Mouse (Mus musculus) cerebellum, postnatal 10 days (tissue): ENCODE data around the gene M1ap.

Experiments used
- DNase-seq, 2 experiments: peaks; one replicate each; pipeline ENCODE4 v3.0.0; 2021; ENCODE audit warnings: mixed read lengths in 2 of 2

M1ap gene

DNA sequence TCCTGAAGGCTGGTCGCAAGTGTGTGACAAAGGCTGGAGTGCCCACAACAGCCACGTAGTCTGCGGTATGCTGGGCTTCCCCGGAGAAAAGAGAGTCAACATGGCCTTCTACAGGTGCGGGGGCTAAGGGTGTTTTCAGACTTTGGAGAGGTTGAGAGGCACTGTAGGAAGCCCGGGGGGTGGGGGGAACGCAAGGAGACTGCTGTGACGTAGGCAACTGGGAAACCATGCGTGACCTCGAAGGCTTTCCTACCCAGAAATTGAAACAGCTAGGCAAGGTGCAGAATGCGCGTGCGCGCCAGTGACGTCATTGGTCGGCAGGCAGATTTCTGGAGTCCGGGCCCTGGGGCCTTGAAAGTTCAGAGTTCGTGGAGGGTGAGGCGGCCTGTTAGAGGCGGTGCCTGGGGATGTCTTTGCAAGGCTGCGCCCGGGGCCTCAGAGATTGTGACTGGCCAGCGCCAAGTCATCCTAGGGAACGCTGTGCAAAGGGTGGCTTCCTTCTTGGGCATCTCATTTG, 91.9 kb downstream of the M1ap start:
- DNase-seq = peak; percentile 91 to 93

DNA sequence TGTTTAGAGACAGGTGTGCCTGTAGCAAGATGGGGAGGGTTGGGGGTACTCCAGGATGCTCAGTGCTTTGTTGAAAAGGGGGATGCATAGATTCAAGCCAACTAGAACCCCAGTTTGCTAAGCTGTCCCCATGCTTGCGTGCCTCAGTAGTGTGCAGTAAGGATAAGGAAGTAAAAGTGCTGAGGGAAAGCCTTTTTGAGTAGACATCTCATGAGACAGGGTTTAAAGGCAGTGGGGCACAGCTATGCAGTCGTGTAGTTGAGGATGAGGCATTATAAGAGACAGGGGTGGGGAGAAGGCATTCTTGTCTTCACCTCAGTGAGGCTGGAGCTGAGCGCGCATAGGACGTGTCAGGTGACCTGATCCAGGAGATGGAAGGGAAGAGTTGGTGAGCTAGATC, 93.9 kb downstream of the M1ap start:
- no peak for DNase-seq

DNA sequence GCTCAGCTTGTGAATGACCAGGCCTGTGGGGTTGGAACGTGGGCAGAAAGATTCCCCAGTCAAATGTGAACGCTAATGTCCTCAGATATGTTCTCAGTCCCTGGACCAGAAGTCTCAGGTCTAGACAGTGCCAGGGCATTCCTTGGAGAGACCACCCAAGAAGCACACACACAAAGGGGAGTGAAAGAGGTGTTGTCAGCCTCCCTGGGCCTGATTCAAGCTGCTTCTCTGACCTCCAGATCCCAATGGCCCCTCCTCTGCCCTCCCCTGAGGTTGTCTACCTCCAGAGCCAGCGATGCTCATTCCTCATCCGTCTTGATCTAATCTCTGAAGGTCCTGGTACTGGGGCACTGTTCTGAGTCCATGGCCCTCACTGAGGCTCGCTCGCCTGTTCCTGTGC, 96.9 kb downstream of the M1ap start:
- no peak for DNase-seq

DNA sequence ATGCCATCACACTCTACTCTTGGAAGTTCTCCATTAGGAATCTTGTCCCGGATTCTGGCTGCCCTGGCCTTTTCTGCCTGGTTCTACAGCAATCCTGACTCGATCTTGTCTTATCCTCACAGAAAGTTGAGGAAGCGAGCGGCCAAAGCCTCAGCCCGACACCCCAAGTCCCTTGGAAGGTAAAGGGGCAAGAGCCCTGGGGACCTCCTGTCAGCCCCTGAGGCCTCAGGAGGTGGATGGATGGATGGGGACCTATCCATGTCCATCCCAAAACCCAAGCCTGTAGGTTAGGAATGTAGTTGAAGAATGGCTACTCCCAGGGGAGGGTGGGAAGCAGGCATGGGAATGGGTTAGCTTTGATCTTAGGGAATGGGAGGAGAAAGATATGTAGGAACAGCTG, 97.3 kb downstream of the M1ap start:
- DNase-seq = no peak

DNA sequence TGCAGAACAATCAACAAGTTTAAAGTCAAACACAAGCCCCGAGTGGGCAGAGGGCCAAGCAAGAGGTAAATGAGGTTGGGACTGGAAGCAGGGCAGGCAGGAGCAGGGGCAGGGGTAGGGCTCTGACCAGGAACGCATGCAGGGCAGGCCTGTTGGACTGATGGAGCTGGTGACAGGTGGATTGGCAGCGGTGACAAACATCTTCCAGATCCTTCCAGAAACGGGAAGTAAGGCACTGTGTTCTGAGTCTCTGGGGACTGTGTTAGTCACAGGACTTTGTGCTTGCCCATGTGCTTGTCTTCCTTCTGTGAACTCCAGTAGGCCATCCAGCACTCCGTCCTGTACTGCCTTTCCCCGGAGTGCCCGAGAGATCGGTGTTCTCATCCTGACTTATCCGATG, 98.0 kb downstream of the M1ap start:
- DNase-seq = no peak

DNA sequence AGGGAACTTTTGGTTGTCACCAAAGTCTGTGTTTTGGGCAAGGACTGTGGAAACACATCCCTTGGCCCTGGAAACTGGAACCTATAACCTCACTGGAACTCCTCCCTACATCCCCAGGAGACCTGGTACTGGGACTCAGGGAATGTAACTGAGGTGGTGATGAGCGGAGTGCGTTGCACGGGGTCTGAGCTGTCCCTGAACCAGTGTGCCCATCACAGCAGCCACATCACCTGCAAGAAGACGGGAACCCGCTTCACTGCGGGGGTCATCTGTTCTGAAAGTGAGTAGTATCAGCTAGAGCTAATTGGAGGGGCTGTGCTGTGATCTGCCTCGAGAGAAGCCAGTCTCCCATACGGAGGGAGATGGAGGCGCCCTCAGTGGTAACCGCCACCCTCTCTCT, 102.7 kb downstream of the M1ap start:
- DNase-seq = no peak

DNA sequence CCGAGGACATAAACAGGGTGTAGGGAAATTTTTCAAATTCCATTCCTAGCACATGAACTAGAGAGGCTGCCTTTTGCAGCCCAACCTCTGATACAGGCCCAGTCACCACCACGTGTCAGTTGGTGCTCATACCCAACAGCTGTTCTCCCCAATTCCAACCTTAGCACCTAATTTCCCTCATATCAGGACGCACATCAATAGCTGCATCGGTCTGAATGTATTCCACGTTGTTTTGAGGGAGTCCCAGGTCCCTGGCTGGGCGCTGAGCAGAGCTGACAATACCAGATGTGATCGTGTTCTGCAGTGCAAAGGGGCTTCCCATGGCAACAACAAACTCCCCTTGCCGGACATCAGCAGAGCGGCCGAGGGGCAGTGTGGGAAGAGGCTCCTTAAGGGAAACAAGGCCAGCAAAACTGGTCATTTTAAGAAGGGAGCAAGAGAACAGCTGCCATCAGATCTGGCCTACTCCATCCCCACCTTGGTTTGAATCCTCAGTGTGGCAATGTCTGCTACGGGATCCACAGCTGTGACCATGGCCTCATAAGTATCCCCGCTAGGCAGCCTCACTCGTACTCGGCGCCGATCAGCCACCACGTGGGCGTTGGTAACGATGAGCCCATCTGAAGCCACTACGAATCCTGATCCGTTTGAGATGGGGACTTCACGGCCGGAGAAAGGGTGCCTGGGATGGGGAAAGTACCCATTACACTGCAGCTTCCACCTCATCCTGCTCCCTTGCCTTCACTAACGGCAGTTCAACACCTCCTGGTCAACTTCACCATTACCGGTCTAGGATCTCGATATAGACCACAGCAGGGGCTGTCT, 106.6 kb downstream of the M1ap start:
- peak; percentile 40 to 56 for DNase-seq

DNA sequence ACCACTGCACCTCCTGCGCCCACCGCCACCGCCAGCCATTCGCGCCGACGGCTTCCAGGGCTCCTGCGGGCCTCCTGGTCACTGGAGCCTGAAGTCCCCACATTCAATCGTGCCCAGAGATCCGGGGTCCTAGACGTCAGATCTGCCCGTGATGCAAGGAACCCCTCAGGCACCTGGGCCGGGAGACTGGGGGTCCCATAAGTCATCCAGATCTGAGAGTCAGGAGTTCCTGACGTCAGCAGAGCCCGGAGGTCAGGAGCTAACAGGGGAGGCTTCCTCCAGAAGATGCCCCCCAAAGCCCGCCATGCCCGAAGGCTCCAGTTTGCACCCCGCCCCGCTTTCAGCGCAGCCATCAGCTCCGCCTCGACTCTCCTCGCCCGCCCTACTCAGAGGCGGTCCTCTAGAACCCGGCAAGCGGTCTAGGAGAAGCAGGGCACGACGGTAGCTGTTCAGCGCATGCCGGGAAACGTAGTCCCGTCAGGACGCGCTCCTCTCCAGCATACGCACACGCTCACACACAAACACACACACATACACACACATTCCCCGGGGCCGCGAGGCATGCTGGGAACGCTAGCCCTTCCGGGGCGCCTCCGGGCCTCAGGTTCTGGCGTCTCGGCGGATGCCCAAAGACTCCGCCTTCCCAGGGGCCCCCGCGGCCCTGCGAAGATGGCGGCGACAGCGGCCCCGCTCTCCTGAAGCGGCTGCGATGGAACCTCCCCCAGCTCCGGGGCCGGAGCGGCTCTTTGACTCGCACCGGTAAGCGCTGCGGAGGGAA, 107.6 kb downstream of the M1ap start, which contains the start of gene Aup1:
TSS of gene Aup1 (plus strand) at position 448 of the 778 bp plus-strand sequence.
- DNase-seq = peak; percentile 95 to 97

DNA sequence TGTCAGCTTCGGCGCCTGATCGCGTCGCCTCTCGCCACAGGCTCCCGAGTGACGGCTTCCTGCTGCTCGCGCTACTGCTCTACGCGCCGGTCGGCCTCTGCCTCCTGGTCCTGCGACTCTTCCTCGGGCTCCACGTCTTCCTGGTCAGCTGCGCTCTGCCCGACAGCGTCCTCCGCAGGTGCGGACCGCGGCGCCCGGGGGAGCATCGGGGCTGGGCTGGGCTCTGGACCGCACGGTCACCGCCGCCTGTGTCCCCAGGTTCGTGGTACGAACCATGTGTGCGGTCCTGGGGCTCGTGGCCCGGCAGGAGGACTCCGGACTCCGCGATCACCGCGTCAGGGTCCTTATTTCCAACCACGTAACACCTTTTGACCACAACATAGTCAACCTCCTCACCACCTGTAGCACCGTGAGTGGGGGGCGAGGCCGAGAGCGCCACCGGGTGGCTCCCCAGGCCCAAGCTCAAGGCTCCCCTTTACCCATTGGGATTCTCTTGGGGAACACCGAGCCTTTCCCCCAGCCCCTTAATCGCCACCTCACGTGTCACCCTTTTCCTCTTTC, 108.2 kb downstream of the M1ap start, which contains the start of gene Htra2:
TSS of gene Htra2 (minus strand) at position 403 of the 561 bp plus-strand sequence.
- peak; percentile 67 to 71 for DNase-seq

DNA sequence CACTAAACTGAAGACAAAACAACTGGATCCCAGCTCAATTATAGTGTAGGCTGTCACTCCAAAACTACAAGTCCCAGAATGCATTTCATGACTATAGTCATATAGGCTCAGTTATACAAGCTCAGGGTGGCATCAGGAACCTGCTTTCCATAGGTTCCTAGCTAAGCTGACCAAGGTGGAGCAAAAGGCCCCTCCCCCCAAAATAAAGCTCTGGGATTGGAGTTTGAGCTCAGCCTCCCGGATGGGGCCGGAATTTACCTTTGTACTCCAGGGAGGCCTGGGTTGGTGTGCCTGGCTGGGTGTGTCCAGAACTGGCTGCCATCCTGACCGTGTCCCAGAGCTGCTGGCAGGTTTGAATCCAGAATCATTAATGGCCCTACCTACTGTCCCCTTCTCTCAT, 111.1 kb downstream of the M1ap start, which contains the start of gene Dqx1:
TSS of gene Dqx1 (plus strand) at position 55 of the 400 bp plus-strand sequence.
- DNase-seq = peak in 1 of 2 experiments; percentile 30

DNA sequence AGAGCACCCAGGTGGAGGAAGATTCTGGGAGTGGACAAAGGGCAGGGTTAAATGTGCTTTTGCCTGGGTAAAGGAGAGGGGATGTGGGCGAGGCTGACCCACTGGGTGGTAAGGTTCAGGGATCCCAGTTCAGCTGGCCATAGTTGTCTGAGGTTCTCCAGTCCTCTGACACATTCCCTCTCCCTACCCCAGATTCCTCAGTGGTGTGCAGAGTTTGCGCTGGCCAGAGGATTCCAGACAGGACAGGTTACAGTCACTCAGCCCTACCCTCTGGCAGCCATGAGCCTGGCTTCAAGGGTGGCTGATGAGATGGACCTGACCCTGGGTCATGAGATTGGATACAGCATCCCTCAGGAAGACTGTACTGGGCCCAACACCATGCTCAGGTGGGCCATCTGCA, 112.0 kb downstream of the M1ap start:
- no peak for DNase-seq

DNA sequence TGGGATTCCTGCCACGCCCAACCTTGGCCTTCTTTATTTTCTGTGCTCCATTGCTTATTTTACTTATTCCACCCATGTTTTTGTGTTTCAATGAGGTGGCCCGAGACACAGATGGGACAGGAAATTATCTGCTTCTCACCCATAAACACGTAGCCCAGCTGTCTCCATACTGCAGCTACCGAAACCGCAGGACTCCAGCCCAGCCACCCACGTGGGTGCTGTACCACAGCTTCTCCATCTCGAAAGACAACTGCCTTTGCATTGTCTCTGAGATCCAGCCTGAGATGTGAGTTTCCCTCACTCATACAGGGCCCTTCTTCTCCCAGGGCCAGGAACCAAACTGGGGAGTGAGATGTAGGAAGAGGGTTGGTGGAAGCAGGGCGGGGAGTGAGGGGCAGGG, 119.3 kb downstream of the M1ap start:
- no peak for DNase-seq

DNA sequence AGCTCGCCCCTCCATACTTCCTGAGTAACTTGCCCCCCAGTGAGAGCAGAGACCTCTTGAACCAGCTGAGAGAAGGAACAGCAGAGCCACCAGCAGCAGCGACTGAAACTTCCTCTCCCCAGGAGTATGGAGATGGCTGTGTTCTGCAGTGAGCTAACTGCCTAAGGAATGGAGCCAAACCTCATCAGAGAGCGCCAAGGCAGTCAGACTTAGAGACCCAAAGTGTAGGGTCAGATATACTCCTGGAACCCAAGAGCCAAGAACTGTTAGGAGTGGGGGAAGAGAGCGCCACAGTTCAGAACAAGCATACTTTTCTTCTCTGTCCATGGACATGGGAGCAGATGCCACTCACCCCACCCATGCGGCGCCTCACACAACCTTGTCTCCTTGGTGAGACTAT, 119.7 kb downstream of the M1ap start:
- no peak for DNase-seq

DNA sequence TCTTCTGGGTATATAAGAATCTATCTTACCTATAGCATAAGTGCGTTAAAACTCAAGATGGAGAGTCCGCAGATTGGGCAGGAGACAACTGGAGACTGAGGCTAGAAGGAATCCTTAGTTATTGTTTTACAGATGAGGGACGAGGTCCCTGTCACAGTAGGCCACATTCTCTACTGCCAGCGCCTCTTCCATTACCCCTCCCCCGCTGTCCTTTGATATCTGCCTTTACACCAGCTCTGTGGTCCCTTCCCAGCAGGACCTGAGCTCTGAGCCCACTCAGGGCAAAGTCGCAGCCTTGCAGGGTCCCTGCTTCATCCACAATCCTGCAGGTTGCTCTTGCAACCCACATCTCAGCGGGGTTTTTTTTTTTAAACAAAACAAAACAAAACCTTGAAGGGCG, 121.5 kb downstream of the M1ap start:
- DNase-seq = no peak

DNA sequence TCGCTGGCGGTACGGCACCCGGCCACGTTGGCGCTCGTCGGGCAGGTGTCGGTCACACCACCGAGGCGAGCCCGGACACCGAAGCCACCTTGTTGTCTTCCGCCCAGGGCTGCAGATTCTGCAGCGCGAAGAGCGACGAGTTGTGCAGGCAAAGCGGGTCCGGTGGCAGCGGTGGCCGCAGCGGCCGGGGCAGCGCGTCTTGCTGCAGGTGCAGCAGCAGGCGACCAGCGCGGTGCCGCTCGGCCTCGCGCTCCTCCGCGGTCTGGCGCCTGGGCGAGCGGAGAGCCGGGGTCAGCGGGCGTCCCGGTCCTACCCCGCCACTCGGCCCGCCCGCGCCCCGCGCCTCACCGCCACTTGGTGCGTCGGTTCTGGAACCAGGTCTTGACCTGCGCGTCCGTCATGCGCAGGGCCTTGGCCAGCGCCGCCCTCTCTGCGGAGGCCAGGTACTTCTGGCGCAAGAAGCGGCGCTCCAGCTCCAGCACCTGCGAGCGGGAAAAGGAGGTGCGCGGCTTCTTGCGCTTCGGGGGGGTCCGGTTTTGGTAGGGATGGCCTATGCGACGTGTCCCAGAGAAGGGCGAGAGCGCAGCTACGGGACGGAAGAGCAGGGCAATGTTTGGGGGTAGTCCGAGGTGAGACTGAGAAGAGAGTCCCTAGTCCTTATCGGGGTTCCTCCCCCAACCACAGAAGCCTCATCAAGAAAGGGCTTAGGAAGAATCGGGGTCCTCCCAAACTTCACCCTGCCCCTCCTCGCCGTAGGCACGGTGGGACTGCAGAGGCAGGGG, 122.2 kb downstream of the M1ap start:
- DNase-seq = peak in 1 of 2 experiments; percentile 43

DNA sequence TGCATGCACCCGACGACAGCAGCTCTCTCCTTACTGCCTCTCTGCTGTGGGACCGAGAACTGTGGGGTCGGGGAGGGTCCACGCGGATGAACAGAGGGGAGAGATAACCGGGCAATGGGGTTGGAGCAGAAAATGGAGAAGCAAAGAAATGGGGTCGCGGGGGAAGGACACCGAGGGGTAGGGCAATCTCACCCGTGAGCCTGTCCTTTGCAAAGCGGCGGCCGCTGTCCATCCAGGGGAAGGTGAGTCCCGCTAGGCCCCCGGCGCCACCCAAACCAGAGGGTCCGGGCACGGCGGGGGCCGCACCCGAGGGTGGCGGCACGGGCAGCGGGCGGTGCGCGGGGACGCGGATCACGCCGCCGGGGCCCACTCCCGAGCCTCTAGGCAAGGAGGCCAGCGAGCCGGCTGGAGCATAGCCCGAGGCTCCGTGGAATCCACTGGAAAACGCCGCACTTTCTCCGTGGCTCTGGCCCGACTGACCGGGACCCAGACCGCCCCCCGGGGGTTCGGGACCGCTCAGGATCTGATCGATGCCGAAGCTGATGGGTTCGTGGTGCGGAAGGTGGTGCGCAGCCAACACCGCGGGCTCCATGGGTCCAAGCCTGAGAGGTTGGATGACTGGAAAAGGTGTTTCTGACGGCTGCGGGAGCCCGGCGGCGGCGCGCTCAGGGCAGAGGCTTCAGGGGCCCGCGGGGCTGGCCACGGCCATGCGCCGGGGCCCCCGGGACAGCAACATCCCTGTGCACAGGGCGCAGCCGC, 123.0 kb downstream of the M1ap start:
- peak; percentile 36 to 55 for DNase-seq

DNA sequence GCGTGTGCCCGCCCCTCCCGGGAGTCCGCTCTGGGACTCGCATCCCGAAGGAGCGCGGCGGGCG, 123.4 kb downstream of the M1ap start, which contains the start of gene Tlx2:
TSS of gene Tlx2 (minus strand) at position 47 of the 64 bp plus-strand sequence.
- DNase-seq = no peak

DNA sequence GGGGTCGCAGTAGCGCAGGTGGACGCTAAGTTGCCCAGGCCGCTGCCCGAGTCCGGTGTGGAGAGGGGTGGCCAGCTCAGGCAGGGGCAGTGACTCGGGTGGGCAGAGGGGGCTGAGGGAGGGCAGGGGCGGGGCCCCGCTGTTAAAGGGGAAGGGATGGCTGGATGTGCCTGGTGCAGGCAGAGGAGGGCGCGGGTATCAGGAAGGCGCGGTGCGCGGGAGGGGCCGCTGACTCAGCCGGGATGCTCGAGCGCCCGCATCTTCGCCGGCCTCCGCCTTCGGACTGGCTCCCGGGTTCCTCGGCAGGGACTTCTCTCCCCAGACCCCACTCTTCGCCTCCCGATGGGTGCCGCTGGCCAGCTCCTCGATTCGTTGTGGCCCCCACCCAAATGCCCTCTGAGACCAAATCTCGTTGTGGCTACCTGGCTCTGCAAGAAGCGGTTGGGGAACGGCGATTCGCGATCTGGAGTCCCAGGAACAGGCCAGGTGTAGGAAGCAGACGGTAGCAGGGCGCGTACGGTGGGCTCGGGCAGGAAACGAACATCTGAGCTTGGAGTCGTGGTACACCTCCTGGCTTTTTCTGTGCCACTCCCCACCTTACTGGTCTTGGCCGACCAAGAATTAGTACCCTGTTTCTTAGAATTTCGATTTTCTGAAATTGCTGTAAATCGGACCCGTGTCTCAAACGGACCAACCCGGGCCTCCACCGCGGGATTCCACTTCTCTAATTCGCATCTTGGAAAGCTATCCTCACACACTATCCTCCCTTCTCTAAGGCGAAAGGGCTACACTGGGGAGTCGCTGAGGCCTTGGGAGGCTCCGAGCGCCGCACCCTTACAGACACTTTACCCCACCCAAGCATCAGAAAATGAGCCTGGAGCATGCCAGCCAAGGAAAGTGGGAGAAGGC, 123.9 kb downstream of the M1ap start:
- peak; percentile 45 to 74 for DNase-seq

DNA sequence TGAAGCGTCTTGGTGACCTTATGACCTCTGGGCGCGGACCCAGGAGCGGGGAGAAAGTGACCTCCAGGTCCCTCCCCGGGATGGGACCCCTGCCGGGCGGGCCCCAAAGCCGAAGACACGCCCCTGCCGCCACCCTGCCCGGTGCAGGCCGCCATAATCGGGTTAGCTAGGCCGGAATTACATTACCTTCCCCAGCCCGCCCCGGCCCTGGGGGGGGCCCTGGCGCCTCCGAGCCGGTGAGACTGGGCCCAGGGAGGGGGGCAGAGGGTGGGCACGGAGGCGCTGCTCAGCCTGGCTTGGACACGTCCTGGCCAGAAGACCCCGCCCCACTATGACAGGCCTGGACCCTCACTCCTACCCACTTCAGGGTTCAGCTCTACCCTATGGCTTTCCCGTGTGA, 124.5 kb downstream of the M1ap start:
- DNase-seq = peak in 1 of 2 experiments; percentile 49

DNA sequence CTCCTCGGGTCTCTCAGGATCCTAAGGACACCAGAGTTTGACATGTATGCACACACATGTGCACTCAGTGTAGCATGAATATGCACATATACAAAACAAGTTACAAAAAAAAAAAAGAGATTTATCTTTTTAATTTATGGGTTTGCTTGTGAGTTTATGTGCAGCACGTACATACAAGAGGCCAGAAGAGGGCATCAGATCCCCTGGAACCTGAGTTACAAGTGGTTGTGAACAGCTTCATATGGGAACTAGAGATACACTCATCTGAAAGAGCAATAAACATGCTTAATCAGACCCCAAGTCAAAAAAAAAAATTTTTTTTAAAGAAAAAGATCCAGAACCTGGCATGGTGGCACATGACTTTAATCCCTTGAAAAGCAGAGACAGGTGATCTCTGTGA, 128.3 kb downstream of the M1ap start:
- no peak for DNase-seq
